Mouse (Mus musculus): ENCODE measurements around the gene Pabpc4. TPM values are rescaled to one million over a fixed set of nuclear protein-coding genes. Genes with fewer than 3 reads are reported as not detected.

Pabpc4 gene
- total and polyA plus RNA-seq, 3 experiments: 206 to 444 (median 318) TPM

GRCm38 (mm10) chr4:123235835-123236430 lies 26.2 kb upstream of the Pabpc4 start:
- H3K4me1 ChIP-seq (ENCODE audit: control insufficient read depth in 1 of 2, insufficient read depth in 2 of 2): peaks cover 19 to 50% of the 10 kb centered on the region in 2 experiments
- dilution Hi-C loops (cut with MboI; ENCODE audit: extremely low pct_ligation_motif_present, extremely low pct_unique_long_range_greater_than_20kb, low sequenced_read_pairs): no loop called here
- TF ChIP-seq TCF12 (IDR thresholded peaks at IDR 0.05; ENCODE audit: low read depth, low read length) (no peak), MAZ (IDR thresholded peaks at IDR 0.05; ENCODE audit: low read depth, low read length) (no peak), SIN3A (IDR thresholded peaks at IDR 0.05; ENCODE audit: low read length) (no peak)
- H3K4me3 ChIP-seq (replicated peaks in 1 of 3; ENCODE audit: low read depth in 2 of 3, low read length in 2 of 3, poor library complexity in 1 of 3): no peak overlapping the region
- H3K9ac ChIP-seq (ENCODE audit: insufficient read depth, low read depth): no peak overlapping the region
- H3K27ac ChIP-seq (ENCODE audit: insufficient read depth, low read depth): no peak overlapping the region
- no peaks in the 10 kb centered on the region for H3K36me3 ChIP-seq (replicated peaks in 1 of 2; ENCODE audit: control insufficient read depth in 1 of 2, insufficient read depth in 1 of 2, low read length in 1 of 2)
- H3K4me2 ChIP-seq (ENCODE audit: insufficient read depth, low read depth, poor library complexity, severe bottlenecking): no peak overlapping the region
- no peaks in the 10 kb centered on the region for H3K79me2 ChIP-seq (replicated peaks; ENCODE audit: control insufficient read depth, extremely low read depth, insufficient read depth, poor library complexity, severe bottlenecking)
- H3K9me3 ChIP-seq (replicated peaks; ENCODE audit: low read length): no peaks in the 10 kb centered on the region
- no peak for DNase-seq (ENCODE audit: extremely low read depth)
- in situ Hi-C loops (cut with MboI; ENCODE audit: low pct_ligation_motif_present, low pct_unique_long_range_greater_than_20kb, low sequenced_read_pairs): no loop called here
- H3K27me3 ChIP-seq (replicated peaks): peaks cover 85% of the 10 kb centered on the region

- TF ChIP-seq TBP (conservative IDR thresholded peaks at IDR 0.05; ENCODE audit: low read depth, low read length) (no peak), ZNF384 (IDR thresholded peaks at IDR 0.05; ENCODE audit: low read depth, low read length) (no peak), E2F4 (IDR thresholded peaks at IDR 0.05; ENCODE audit: insufficient replicate concordance, low read depth, low read length) (no peak), MAZ (IDR thresholded peaks at IDR 0.05; ENCODE audit: low read depth, low read length) (no peak), CHD1 (IDR thresholded peaks at IDR 0.05; ENCODE audit: low read depth, low read length) (no peak), PAX5 (IDR thresholded peaks at IDR 0.05; ENCODE audit: low read length) (no peak), BHLHE40 (IDR thresholded peaks at IDR 0.05; ENCODE audit: low read depth, low read length) (no peak), JUND (conservative IDR thresholded peaks at IDR 0.05; ENCODE audit: low read depth, low read length) (no peak), GABPA (IDR thresholded peaks at IDR 0.05; ENCODE audit: insufficient replicate concordance, low read depth, low read length) (no peak), KAT2A (IDR thresholded peaks at IDR 0.05; ENCODE audit: insufficient replicate concordance, low read length) (no peak), MXI1 (IDR thresholded peaks at IDR 0.05; ENCODE audit: low read depth, low read length) (no peak), CTCF (conservative IDR thresholded peaks at IDR 0.05 in 1 of 2, IDR thresholded peaks at IDR 0.05 in 1 of 2; ENCODE audit: low read depth in 2 of 2, low read length in 2 of 2) (no peak), MYC (IDR thresholded peaks at IDR 0.05; ENCODE audit: low read depth, low read length) (no peak), POLR2AphosphoS2 (IDR thresholded peaks at IDR 0.05; ENCODE audit: low read depth, low read length) (no peak), NRF1 (IDR thresholded peaks at IDR 0.05; ENCODE audit: low read depth, low read length) (no peak), UBTF (IDR thresholded peaks at IDR 0.05; ENCODE audit: low read depth, low read length) (no peak), MAFK (IDR thresholded peaks at IDR 0.05; ENCODE audit: insufficient replicate concordance, low read length) (no peak), POLR2A (IDR thresholded peaks at IDR 0.05; ENCODE audit: low read depth, low read length) (no peak), ZC3H11A (IDR thresholded peaks at IDR 0.05; ENCODE audit: low read depth, low read length) (no peak), TCF12 (IDR thresholded peaks at IDR 0.05; ENCODE audit: low read depth, low read length) (no peak)
- no peaks in the 10 kb centered on the region for H3K9me3 ChIP-seq (replicated peaks; ENCODE audit: low read length)
- no peak overlapping the region for H3K9ac ChIP-seq (ENCODE audit: insufficient read depth, low read depth)
- dilution Hi-C loops (cut with MboI; ENCODE audit: extremely low pct_ligation_motif_present, extremely low pct_unique_long_range_greater_than_20kb, low sequenced_read_pairs): no loop called here
- H3K79me2 ChIP-seq (replicated peaks; ENCODE audit: control insufficient read depth, extremely low read depth, insufficient read depth, poor library complexity, severe bottlenecking): no peaks in the 10 kb centered on the region
- H3K4me2 ChIP-seq (ENCODE audit: insufficient read depth, low read depth, poor library complexity, severe bottlenecking): no peak overlapping the region
- no peak overlapping the region for H3K4me3 ChIP-seq (replicated peaks in 1 of 3; ENCODE audit: low read depth in 2 of 3, low read length in 2 of 3, poor library complexity in 1 of 3)
- no peaks in the 10 kb centered on the region for H3K36me3 ChIP-seq (replicated peaks in 1 of 2; ENCODE audit: control insufficient read depth in 1 of 2, insufficient read depth in 1 of 2, low read length in 1 of 2)
- DNase-seq (ENCODE audit: extremely low read depth): no peak
- H3K27me3 ChIP-seq (replicated peaks): peaks cover 88% of the 10 kb centered on the region
- in situ Hi-C loops (cut with MboI; ENCODE audit: low pct_ligation_motif_present, low pct_unique_long_range_greater_than_20kb, low sequenced_read_pairs): no loop called here
- peaks cover 19 to 50% of the 10 kb centered on the region in 2 experiments for H3K4me1 ChIP-seq (ENCODE audit: control insufficient read depth in 1 of 2, insufficient read depth in 2 of 2)
- H3K27ac ChIP-seq (ENCODE audit: insufficient read depth, low read depth): no peak overlapping the region
These were observed 25.6 kb upstream of the Pabpc4 start for GRCm38 (mm10) chr4:123236431-123237031.
